Mouse (Mus musculus): ENCODE measurements at regions not wholly inside any gene's neighbourhood (a gene's known extent, or its start where the extent isn't known, plus 50 kb on each side); places are given as distances from the start of the nearest gene placed in this dataset.

- TF ChIP-seq POLR2A (IDR thresholded peaks at IDR 0.05; ENCODE audit: control insufficient read depth, extremely low read depth, insufficient read depth, low read length, poor library complexity), result no peak
- no peak for TF ChIP-seq CTCF (IDR thresholded peaks at IDR 0.05; ENCODE audit: borderline replicate concordance, control insufficient read depth, extremely low read depth, insufficient read depth, low read length, poor library complexity)
- H3K4me1 ChIP-seq (replicated peaks; ENCODE audit: control insufficient read depth, insufficient read depth, low read length), result no peaks in the 10 kb centered on the region
- 93% methylated on average over 7 of the region's 7 CpGs for WGBS
- no peak overlapping the region for H3K27ac ChIP-seq (ENCODE audit: control insufficient read depth, insufficient read depth, low read length)
- no peak for DNase-seq
- no peak overlapping the region for H3K4me3 ChIP-seq (ENCODE audit: control insufficient read depth, insufficient read depth, low read length)
- no peaks in the 10 kb centered on the region for H3K27me3 ChIP-seq (ENCODE audit: control insufficient read depth, insufficient read depth, low read length)
- no peaks in the 10 kb centered on the region for H3K36me3 ChIP-seq (ENCODE audit: control insufficient read depth, insufficient read depth, low read length)
Observed at GRCm38 (mm10) chr8:86325040-86325439, 255.4 kb downstream of the Abcc12 start.

GRCm38 (mm10) chr8:86324542-86324941 is 255.9 kb downstream of the Abcc12 start:
- Histone ChIP-seq H3K4me3 (ENCODE audit: control insufficient read depth, insufficient read depth, low read length) (no peak overlapping the region), H3K27me3 (ENCODE audit: control insufficient read depth, insufficient read depth, low read length) (no peaks in the 10 kb centered on the region), H3K27ac (ENCODE audit: control insufficient read depth, insufficient read depth, low read length) (no peak overlapping the region), H3K4me1 (replicated peaks; ENCODE audit: control insufficient read depth, insufficient read depth, low read length) (no peaks in the 10 kb centered on the region), H3K36me3 (ENCODE audit: control insufficient read depth, insufficient read depth, low read length) (no peaks in the 10 kb centered on the region)
- TF ChIP-seq CTCF (IDR thresholded peaks at IDR 0.05; ENCODE audit: borderline replicate concordance, control insufficient read depth, extremely low read depth, insufficient read depth, low read length, poor library complexity) (no peak), POLR2A (IDR thresholded peaks at IDR 0.05; ENCODE audit: control insufficient read depth, extremely low read depth, insufficient read depth, low read length, poor library complexity) (no peak)
- 89% methylated on average over 4 of the region's 4 CpGs for WGBS
- no peak for DNase-seq

DNA sequence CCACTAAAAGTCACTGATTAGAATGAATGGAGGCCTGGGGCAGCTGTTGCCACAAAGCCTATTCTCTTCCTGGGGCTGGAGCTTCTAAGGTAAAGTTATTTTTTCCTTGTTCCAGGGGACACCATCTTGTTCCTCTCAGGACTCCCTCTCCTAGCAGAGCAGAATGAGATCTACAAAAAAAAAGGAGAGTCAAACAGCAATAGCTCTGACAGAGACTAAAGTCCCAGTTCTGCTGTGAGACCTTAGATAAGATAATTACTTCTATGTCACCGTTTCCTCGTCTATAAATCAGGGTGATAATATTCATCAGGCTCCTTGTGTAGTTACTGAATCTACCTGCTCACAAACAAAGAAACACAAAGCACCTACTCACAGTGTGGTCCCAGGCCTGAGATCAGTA is 256.7 kb downstream of the Abcc12 start:
- Histone ChIP-seq H3K27ac (ENCODE audit: control insufficient read depth, insufficient read depth, low read length) (no peak overlapping the region), H3K4me1 (replicated peaks; ENCODE audit: control insufficient read depth, insufficient read depth, low read length) (no peaks in the 10 kb centered on the region), H3K4me3 (ENCODE audit: control insufficient read depth, insufficient read depth, low read length) (no peak overlapping the region), H3K27me3 (ENCODE audit: control insufficient read depth, insufficient read depth, low read length) (no peaks in the 10 kb centered on the region), H3K36me3 (ENCODE audit: control insufficient read depth, insufficient read depth, low read length) (no peaks in the 10 kb centered on the region)
- TF ChIP-seq POLR2A (IDR thresholded peaks at IDR 0.05; ENCODE audit: control insufficient read depth, extremely low read depth, insufficient read depth, low read length, poor library complexity) (no peak), CTCF (IDR thresholded peaks at IDR 0.05; ENCODE audit: borderline replicate concordance, control insufficient read depth, extremely low read depth, insufficient read depth, low read length, poor library complexity) (no peak)
- no peak for DNase-seq
- 91% methylated on average over 2 of the region's 2 CpGs for WGBS

- no peak for TF ChIP-seq CTCF (IDR thresholded peaks at IDR 0.05; ENCODE audit: borderline replicate concordance, control insufficient read depth, extremely low read depth, insufficient read depth, low read length, poor library complexity)
- Histone ChIP-seq H3K27ac (ENCODE audit: control insufficient read depth, insufficient read depth, low read length) (no peak overlapping the region), H3K4me3 (ENCODE audit: control insufficient read depth, insufficient read depth, low read length) (no peak overlapping the region), H3K27me3 (ENCODE audit: control insufficient read depth, insufficient read depth, low read length) (no peaks in the 10 kb centered on the region), H3K36me3 (ENCODE audit: control insufficient read depth, insufficient read depth, low read length) (no peaks in the 10 kb centered on the region), H3K4me1 (replicated peaks; ENCODE audit: control insufficient read depth, insufficient read depth, low read length) (no peaks in the 10 kb centered on the region)
- DNase-seq, result no peak
- 96% methylated on average over 1 of the region's 1 CpGs for WGBS
Observed at GRCm38 (mm10) chr8:86322494-86322893, 258.0 kb downstream of the Abcc12 start.

DNA sequence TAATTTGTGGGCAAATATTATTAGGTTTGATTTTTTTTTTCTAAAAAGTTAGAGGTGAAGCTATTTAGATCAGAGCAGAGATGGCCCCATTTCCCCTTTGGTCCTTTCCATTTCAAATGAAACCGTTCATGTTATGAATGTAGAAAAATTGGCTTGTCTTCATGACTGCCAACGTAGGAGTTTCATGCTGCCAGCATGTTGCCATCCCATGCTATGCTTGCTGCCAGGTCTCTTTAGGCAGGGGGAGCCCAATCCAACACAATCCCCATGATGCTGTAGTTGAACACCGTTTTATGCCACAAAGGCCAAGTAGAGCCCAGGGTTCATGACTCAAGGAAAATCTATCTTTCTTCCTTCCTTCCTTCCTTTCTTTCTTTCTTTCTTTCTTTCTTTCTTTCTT is 259.5 kb downstream of the Abcc12 start:
- H3K36me3 ChIP-seq (ENCODE audit: control insufficient read depth, insufficient read depth, low read length), result no peaks in the 10 kb centered on the region
- no peak overlapping the region for H3K4me3 ChIP-seq (ENCODE audit: control insufficient read depth, insufficient read depth, low read length)
- TF ChIP-seq POLR2A (IDR thresholded peaks at IDR 0.05; ENCODE audit: control insufficient read depth, extremely low read depth, insufficient read depth, low read length, poor library complexity) (no peak), CTCF (IDR thresholded peaks at IDR 0.05; ENCODE audit: borderline replicate concordance, control insufficient read depth, extremely low read depth, insufficient read depth, low read length, poor library complexity) (no peak)
- 92% methylated on average over 3 of the region's 3 CpGs for WGBS
- no peaks in the 10 kb centered on the region for H3K4me1 ChIP-seq (replicated peaks; ENCODE audit: control insufficient read depth, insufficient read depth, low read length)
- no peaks in the 10 kb centered on the region for H3K27me3 ChIP-seq (ENCODE audit: control insufficient read depth, insufficient read depth, low read length)
- DNase-seq, result no peak
- no peak overlapping the region for H3K27ac ChIP-seq (ENCODE audit: control insufficient read depth, insufficient read depth, low read length)

DNA sequence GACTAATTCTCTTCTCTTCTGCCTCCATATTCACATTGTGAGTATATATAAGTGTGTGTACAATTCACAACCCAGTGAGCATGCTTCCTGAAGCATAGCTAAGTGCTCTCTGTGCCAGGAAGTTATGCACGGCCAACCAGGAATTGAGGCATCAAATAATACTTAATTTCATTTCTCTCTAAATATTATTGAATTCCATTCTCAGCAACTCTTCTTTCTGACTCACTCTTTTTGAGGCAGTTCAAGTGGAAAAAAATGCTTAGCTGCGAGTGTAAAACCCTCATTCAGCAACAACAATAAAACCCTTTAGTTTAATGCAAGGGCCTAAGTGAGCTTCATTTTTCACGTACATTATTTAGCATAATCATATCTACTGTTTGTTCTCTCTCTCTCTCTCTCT is 262.0 kb downstream of the Abcc12 start:
- DNase-seq, result no peak
- Histone ChIP-seq H3K4me3 (ENCODE audit: control insufficient read depth, insufficient read depth, low read length) (no peak overlapping the region), H3K4me1 (replicated peaks; ENCODE audit: control insufficient read depth, insufficient read depth, low read length) (no peaks in the 10 kb centered on the region), H3K27ac (ENCODE audit: control insufficient read depth, insufficient read depth, low read length) (no peak overlapping the region), H3K27me3 (ENCODE audit: control insufficient read depth, insufficient read depth, low read length) (no peaks in the 10 kb centered on the region), H3K36me3 (ENCODE audit: control insufficient read depth, insufficient read depth, low read length) (no peaks in the 10 kb centered on the region)
- WGBS, result 91% methylated on average over 3 of the region's 3 CpGs
- TF ChIP-seq CTCF (IDR thresholded peaks at IDR 0.05; ENCODE audit: borderline replicate concordance, control insufficient read depth, extremely low read depth, insufficient read depth, low read length, poor library complexity) (no peak), POLR2A (IDR thresholded peaks at IDR 0.05; ENCODE audit: control insufficient read depth, extremely low read depth, insufficient read depth, low read length, poor library complexity) (no peak)

- DNase-seq, result no peak
- H3K4me3 ChIP-seq (ENCODE audit: control insufficient read depth, insufficient read depth, low read length), result no peak overlapping the region
- WGBS, result 91% methylated on average over 7 of the region's 7 CpGs
- no peaks in the 10 kb centered on the region for H3K4me1 ChIP-seq (replicated peaks; ENCODE audit: control insufficient read depth, insufficient read depth, low read length)
- H3K27me3 ChIP-seq (ENCODE audit: control insufficient read depth, insufficient read depth, low read length), result no peaks in the 10 kb centered on the region
- no peak overlapping the region for H3K27ac ChIP-seq (ENCODE audit: control insufficient read depth, insufficient read depth, low read length)
- H3K36me3 ChIP-seq (ENCODE audit: control insufficient read depth, insufficient read depth, low read length), result no peaks in the 10 kb centered on the region
- TF ChIP-seq POLR2A (IDR thresholded peaks at IDR 0.05; ENCODE audit: control insufficient read depth, extremely low read depth, insufficient read depth, low read length, poor library complexity) (no peak), CTCF (IDR thresholded peaks at IDR 0.05; ENCODE audit: borderline replicate concordance, control insufficient read depth, extremely low read depth, insufficient read depth, low read length, poor library complexity) (no peak)
Observed at GRCm38 (mm10) chr8:86316236-86316635, 264.2 kb downstream of the Abcc12 start.

Data from thymus, adult 2 months (tissue).